Mouse (Mus musculus) testis, adult 2 months (tissue): ENCODE measurements around the gene Caln1.

ENCODE experiments used
- CTCF ChIP-seq: fragments of 200-500 bp; IDR thresholded peaks from 2 replicates; pipeline ENCODE4 v1.5.1; 2012; ENCODE audit warnings: low read depth, mild to moderate bottlenecking, inconsistent platforms, low read length, moderate library complexity; ENCODE audit not compliant: control insufficient read depth, insufficient read depth, insufficient replicate concordance
- POLR2A ChIP-seq: fragments of 200-500 bp; IDR thresholded peaks from 2 replicates; pipeline ENCODE4 v1.6.1; 2012; ENCODE audit warnings: low read depth, mild to moderate bottlenecking, inconsistent platforms, low read length, moderate library complexity; ENCODE audit not compliant: control insufficient read depth

DNA sequence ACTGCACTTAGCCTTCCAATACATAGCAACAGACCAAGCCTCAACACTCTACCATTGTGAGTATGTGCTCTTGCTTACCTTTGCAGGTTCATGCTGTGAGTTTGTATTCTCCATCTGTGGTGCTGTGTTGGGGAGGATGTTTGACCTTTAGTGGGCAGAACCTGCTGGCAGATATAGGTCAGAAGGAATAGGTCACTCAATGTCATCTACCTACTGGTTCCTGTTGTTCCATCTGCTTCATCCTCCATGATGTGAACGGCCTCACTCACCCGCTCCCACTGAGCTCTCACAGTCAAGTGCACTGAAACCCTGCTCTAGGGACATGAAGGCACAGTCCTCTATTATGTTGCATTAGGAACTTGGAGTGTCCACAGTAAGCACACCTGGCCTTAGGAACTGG is 141.3 kb downstream of the Caln1 start:
- no peak for TF ChIP-seq CTCF
- TF ChIP-seq POLR2A: no peak
